Mouse (Mus musculus): Measurements from ENCODE around the gene Chchd3.

DNA sequence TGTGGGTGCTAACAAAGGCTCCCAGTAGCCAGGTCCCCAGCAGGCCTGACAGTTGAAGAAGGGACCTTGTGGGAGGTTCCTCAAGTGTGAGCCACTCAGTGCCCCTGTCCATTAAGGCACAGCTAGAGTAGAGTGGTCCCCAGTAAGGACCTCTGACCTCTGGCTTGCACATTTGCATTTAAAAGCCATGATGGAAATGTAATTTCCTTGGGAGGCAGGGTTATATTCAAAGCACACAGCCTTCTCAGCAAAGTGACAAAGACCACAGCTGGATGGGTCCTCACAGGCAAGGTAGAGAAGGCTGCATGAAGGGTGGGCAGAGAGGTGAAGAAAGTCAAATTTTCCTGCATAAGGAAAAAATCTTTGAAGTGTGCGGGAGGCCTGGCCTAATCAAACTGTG, 272.7 kb downstream of the Chchd3 start:
- TF ChIP-seq USF1 (IDR thresholded peaks at IDR 0.05; ENCODE audit: low read depth): no peak
- TF ChIP-seq TCF12 (IDR thresholded peaks at IDR 0.05; ENCODE audit: insufficient read depth, poor library complexity, severe bottlenecking): no peak
- TF ChIP-seq POLR2A (IDR thresholded peaks at IDR 0.05; ENCODE audit: insufficient read length, low read depth): no peak
- TF ChIP-seq E2F4 (IDR thresholded peaks at IDR 0.05; ENCODE audit: insufficient read depth): no peak
- TF ChIP-seq CEBPB (IDR thresholded peaks at IDR 0.05; ENCODE audit: insufficient read depth, poor library complexity, severe bottlenecking): no peak
- TF ChIP-seq MYOG (IDR thresholded peaks at IDR 0.05; ENCODE audit: control insufficient read depth in 1 of 3, insufficient read depth in 1 of 3, insufficient read length in 2 of 3, low read depth in 2 of 3): no peak
- TF ChIP-seq POLR2AphosphoS2 (IDR thresholded peaks at IDR 0.05; ENCODE audit: insufficient read length, low read depth): no peak
- no peak for TF ChIP-seq MAX (IDR thresholded peaks at IDR 0.05; ENCODE audit: low read depth)
- TF ChIP-seq MYOD1 (IDR thresholded peaks at IDR 0.05; ENCODE audit: control insufficient read depth in 1 of 3, insufficient read length in 2 of 3, low read depth in 2 of 3): no peak
- no peak for TF ChIP-seq TCF3 (IDR thresholded peaks at IDR 0.05; ENCODE audit: insufficient read length, low read depth)
- no peak for TF ChIP-seq REST (IDR thresholded peaks at IDR 0.05; ENCODE audit: insufficient read depth, insufficient read length)
- no peak for TF ChIP-seq SRF (IDR thresholded peaks at IDR 0.05; ENCODE audit: control insufficient read depth, insufficient read length, low read depth)
